Mouse (Mus musculus): ENCODE data around the gene Foxl1. TPM values are rescaled to one million over a fixed set of nuclear protein-coding genes. Genes with fewer than 3 reads are reported as not detected.

Foxl1 gene
- polyA plus RNA-seq (2014; fragmentation: Nextera tagmentation; extraction: Ambion mirVana): 0.69 and 1.2 TPM in 2 replicates

GRCm38 (mm10) chr8:121127756-121128375 is at the start of gene Foxl1:
Gene Foxl1 (plus strand): TSS chr8:121127940.
- Histone ChIP-seq H3K9me3 (replicated peaks; ENCODE audit: control insufficient read depth, low read length) (no peaks in the 10 kb centered on the region), H3K36me3 (ENCODE audit: control insufficient read depth, insufficient read depth, low read length) (no peaks in the 10 kb centered on the region), H3K4me2 (peak within 1 kb of the TSS; percentile 78), H3K9ac (ENCODE audit: low read depth, low read length) (peak within 1 kb of the TSS; percentile 61), H3K27ac (ENCODE audit: low read depth, low read length) (0 out of 2 replicates have a peak within 1 kb of the TSS, but pooled peaks have one; percentile 6), H3K4me3 (ENCODE audit: low read depth, low read length) (peak within 1 kb of the TSS; percentile 39), H3K27me3 (ENCODE audit: control insufficient read depth, insufficient read depth, low read length) (peaks cover 64% of the 10 kb centered on the region), H3K4me1 (ENCODE audit: control insufficient read depth, insufficient read depth, low read length) (peaks cover 34% of the 10 kb centered on the region)
- ATAC-seq (replicated peaks; ENCODE audit: insufficient number of reproducible peaks, low FRiP score, low TSS enrichment): no peak
- 2% methylated on average over 43 of the region's 43 CpGs for WGBS (ENCODE audit: insufficient replicate concordance)

GRCm38 (mm10) chr8:121078721-121079120 is 49.0 kb upstream of the Foxl1 start:
- Histone ChIP-seq H3K27me3 (ENCODE audit: control insufficient read depth, insufficient read depth, low read length) (peaks cover 98% of the 10 kb centered on the region), H3K4me2 (no peak overlapping the region), H3K9me3 (replicated peaks; ENCODE audit: control insufficient read depth, low read length) (no peaks in the 10 kb centered on the region), H3K9ac (ENCODE audit: low read depth, low read length) (no peak overlapping the region), H3K36me3 (ENCODE audit: control insufficient read depth, insufficient read depth, low read length) (no peaks in the 10 kb centered on the region), H3K27ac (ENCODE audit: low read depth, low read length) (no peak overlapping the region), H3K4me3 (ENCODE audit: low read depth, low read length) (no peak overlapping the region), H3K4me1 (ENCODE audit: control insufficient read depth, insufficient read depth, low read length) (peaks cover 15% of the 10 kb centered on the region)
- 6% methylated on average over 14 of the region's 14 CpGs for WGBS (ENCODE audit: insufficient replicate concordance)
- ATAC-seq (replicated peaks; ENCODE audit: insufficient number of reproducible peaks, low FRiP score, low TSS enrichment): no peak

DNA sequence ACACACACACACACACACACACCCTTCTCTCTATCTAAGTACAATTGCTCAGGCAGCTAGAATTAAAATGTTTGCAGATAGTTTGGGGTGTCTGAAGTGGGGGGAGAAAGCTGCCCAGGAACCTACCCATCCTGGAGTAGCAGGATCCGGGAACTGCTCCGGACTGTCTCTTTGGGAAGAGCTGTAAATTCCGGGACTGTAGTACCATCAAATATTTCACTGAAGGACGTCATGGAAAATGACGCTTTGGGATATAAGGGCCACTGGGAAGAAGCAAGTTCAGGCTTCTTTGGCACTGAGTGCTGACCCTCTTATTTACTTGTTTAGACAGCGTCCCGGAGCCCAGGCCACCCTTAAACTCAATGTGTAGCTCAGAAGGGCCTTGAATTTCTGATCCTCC is 48.5 kb upstream of the Foxl1 start:
- no peak overlapping the region for H3K9ac ChIP-seq (ENCODE audit: low read depth, low read length)
- WGBS (ENCODE audit: insufficient replicate concordance): 5% methylated on average over 7 of the region's 7 CpGs

GRCm38 (mm10) chr8:121079944-121080343 is 47.8 kb upstream of the Foxl1 start:
- WGBS (ENCODE audit: insufficient replicate concordance): 6% methylated on average over 12 of the region's 12 CpGs

More for the DNA sequence above, 48.5 kb upstream of the Foxl1 start:
- H3K9me3 ChIP-seq (replicated peaks; ENCODE audit: control insufficient read depth, low read length): no peaks in the 10 kb centered on the region
- no peaks in the 10 kb centered on the region for H3K36me3 ChIP-seq (ENCODE audit: control insufficient read depth, insufficient read depth, low read length)
- H3K4me3 ChIP-seq (ENCODE audit: low read depth, low read length): no peak overlapping the region
- no peak overlapping the region for H3K27ac ChIP-seq (ENCODE audit: low read depth, low read length)
- no peak for ATAC-seq (replicated peaks; ENCODE audit: insufficient number of reproducible peaks, low FRiP score, low TSS enrichment)
- H3K27me3 ChIP-seq (ENCODE audit: control insufficient read depth, insufficient read depth, low read length): peaks cover 98% of the 10 kb centered on the region
- H3K4me1 ChIP-seq (ENCODE audit: control insufficient read depth, insufficient read depth, low read length): peaks cover 16% of the 10 kb centered on the region; the same call in 1 of the 2 replicates
- no peak overlapping the region for H3K4me2 ChIP-seq

DNA sequence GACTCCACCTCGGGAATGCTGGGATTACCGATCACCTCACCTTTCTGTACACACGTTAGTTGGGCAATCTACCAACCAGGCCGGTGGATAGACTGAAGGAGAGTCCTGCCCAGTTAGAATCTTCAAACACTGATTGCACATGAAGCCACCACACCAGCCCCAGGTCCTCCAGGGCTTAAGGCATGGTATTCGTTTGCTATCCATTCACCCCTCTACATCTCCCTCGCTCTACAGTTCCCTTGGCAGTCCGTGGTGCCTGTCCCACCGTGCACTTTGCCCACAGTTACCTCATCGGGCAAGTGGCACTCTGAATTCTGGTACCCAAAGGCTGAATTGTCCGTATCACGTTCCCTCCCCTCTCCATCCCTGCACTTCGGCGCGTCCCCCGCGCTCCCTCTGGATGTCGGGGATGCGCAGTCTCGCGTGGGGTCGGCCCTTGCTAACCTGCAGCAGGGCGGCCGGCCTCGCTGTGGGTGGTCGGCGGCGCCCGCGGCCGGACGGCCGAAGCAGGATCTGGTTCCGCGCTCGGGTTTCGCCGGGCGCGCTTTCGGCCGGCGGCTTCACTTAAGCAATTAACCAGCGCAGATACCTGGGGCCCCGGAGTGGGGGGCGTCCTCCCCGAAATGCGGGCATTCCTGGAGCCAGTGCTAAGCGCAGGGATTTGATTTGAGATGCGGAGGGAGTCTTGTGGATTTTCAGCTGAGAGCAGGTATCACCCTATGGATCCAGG is 47.2 kb upstream of the Foxl1 start:
- Histone ChIP-seq H3K4me2 (peak overlapping the region; percentile 22), H3K27me3 (ENCODE audit: control insufficient read depth, insufficient read depth, low read length) (peaks cover 98% of the 10 kb centered on the region), H3K4me1 (ENCODE audit: control insufficient read depth, insufficient read depth, low read length) (peaks cover 25% of the 10 kb centered on the region; the same call in 1 of the 2 replicates), H3K9me3 (replicated peaks; ENCODE audit: control insufficient read depth, low read length) (no peaks in the 10 kb centered on the region), H3K4me3 (ENCODE audit: low read depth, low read length) (peak overlapping the region; percentile 17; the same call in 1 of the 2 replicates), H3K9ac (ENCODE audit: low read depth, low read length) (peak overlapping the region; percentile 0; the same call in 1 of the 2 replicates), H3K27ac (ENCODE audit: low read depth, low read length) (no peak overlapping the region), H3K36me3 (ENCODE audit: control insufficient read depth, insufficient read depth, low read length) (no peaks in the 10 kb centered on the region)
- ATAC-seq (replicated peaks; ENCODE audit: insufficient number of reproducible peaks, low FRiP score, low TSS enrichment): no peak
- under 1% methylated on average over 49 of the region's 49 CpGs for WGBS (ENCODE audit: insufficient replicate concordance)

More at GRCm38 (mm10) chr8:121079944-121080343, 47.8 kb upstream of the Foxl1 start:
- H3K4me3 ChIP-seq (ENCODE audit: low read depth, low read length): no peak overlapping the region
- no peaks in the 10 kb centered on the region for H3K36me3 ChIP-seq (ENCODE audit: control insufficient read depth, insufficient read depth, low read length)
- peaks cover 23% of the 10 kb centered on the region; the same call in 1 of the 2 replicates for H3K4me1 ChIP-seq (ENCODE audit: control insufficient read depth, insufficient read depth, low read length)
- peaks cover 98% of the 10 kb centered on the region for H3K27me3 ChIP-seq (ENCODE audit: control insufficient read depth, insufficient read depth, low read length)
- no peak overlapping the region for H3K27ac ChIP-seq (ENCODE audit: low read depth, low read length)
- no peaks in the 10 kb centered on the region for H3K9me3 ChIP-seq (replicated peaks; ENCODE audit: control insufficient read depth, low read length)
- H3K4me2 ChIP-seq: no peak overlapping the region; the same call in 1 of the 2 replicates
- no peak for ATAC-seq (replicated peaks; ENCODE audit: insufficient number of reproducible peaks, low FRiP score, low TSS enrichment)
- H3K9ac ChIP-seq (ENCODE audit: low read depth, low read length): no peak overlapping the region

DNA sequence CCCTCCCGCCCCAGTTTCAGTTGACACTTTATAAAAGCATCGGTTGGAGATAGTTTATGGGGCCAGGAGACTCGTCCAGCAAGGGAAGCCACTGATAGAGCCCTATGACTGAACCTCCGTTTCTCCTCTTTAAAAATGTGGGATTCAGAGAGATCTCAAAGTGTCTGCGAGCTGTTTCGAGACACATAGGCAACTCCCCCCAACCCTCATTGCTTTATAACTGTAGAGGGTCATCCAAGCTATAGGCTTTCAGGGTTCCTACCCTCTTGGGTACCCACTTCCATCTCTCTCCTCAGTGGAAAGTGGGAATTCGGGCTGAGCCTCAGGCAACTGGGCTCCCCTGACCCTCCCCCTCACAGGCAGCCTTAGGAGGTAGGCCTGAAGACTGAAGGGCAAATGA is 46.3 kb upstream of the Foxl1 start:
- Histone ChIP-seq H3K4me3 (ENCODE audit: low read depth, low read length) (0 out of 2 replicates have a peak overlapping the region, but pooled peaks have one; percentile 2), H3K27me3 (ENCODE audit: control insufficient read depth, insufficient read depth, low read length) (peaks cover 98% of the 10 kb centered on the region), H3K36me3 (ENCODE audit: control insufficient read depth, insufficient read depth, low read length) (no peaks in the 10 kb centered on the region), H3K4me2 (peak overlapping the region; percentile 2; the same call in 1 of the 2 replicates), H3K9ac (ENCODE audit: low read depth, low read length) (no peak overlapping the region), H3K4me1 (ENCODE audit: control insufficient read depth, insufficient read depth, low read length) (peaks cover 25% of the 10 kb centered on the region; the same call in 1 of the 2 replicates), H3K27ac (ENCODE audit: low read depth, low read length) (no peak overlapping the region), H3K9me3 (replicated peaks; ENCODE audit: control insufficient read depth, low read length) (no peaks in the 10 kb centered on the region)
- 5% methylated on average over 7 of the region's 7 CpGs for WGBS (ENCODE audit: insufficient replicate concordance)
- ATAC-seq (replicated peaks; ENCODE audit: insufficient number of reproducible peaks, low FRiP score, low TSS enrichment): no peak

DNA sequence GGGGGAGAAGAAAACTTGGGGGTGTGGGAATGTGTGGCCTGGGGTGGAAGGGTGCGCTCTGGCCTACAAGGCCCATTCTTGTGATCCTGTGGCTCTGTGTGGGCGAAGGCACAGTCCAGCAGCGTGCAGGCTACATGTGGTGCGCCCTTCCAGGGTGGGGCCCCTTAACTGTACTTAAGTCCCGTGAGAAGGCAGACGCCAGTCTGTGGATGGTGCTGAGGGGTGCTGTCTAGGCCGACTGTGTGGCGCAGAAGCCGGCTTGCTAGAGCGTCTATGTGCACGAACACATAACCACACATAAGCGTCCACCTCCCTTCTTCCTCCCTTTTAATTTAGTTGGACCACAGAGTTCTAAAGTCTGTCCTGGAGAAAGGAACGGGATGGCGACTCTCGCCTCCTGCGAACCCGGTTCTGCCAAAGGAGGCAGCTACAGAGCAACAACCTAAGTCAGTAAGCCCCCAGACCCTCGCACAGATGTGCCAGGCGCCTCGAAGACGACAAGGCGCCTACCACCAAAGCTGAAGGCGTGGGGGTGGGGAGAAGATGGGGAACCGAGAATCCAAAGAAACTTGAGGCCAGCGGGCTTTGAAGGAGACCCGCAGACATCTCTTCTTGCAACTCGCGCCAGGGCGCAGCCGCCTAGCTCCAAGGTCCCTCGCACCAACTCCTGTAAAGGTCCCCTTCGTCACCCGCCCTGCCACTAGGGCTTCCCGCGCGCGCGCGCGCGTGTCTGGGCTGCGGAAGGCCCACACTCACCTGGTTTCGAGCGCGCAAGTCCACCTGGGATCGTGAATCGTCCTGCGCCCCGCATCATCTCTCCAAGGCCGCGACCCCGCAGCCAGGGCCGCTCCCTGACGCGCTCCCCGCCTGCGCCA is 45.3 kb upstream of the Foxl1 start:
- 1% methylated on average over 55 of the region's 57 CpGs for WGBS (ENCODE audit: insufficient replicate concordance)
- Histone ChIP-seq H3K27ac (ENCODE audit: low read depth, low read length) (peak overlapping the region; percentile 59; the same call in 1 of the 2 replicates), H3K4me1 (ENCODE audit: control insufficient read depth, insufficient read depth, low read length) (peaks cover 25% of the 10 kb centered on the region; the same call in 1 of the 2 replicates), H3K4me3 (ENCODE audit: low read depth, low read length) (peak overlapping the region; percentile 60), H3K27me3 (ENCODE audit: control insufficient read depth, insufficient read depth, low read length) (peaks cover 98% of the 10 kb centered on the region), H3K9me3 (replicated peaks; ENCODE audit: control insufficient read depth, low read length) (no peaks in the 10 kb centered on the region), H3K9ac (ENCODE audit: low read depth, low read length) (peak overlapping the region; percentile 30; the same call in 1 of the 2 replicates), H3K36me3 (ENCODE audit: control insufficient read depth, insufficient read depth, low read length) (no peaks in the 10 kb centered on the region), H3K4me2 (peak overlapping the region; percentile 98)
- ATAC-seq (replicated peaks; ENCODE audit: insufficient number of reproducible peaks, low FRiP score, low TSS enrichment): no peak
